In the genomic region with DNA sequence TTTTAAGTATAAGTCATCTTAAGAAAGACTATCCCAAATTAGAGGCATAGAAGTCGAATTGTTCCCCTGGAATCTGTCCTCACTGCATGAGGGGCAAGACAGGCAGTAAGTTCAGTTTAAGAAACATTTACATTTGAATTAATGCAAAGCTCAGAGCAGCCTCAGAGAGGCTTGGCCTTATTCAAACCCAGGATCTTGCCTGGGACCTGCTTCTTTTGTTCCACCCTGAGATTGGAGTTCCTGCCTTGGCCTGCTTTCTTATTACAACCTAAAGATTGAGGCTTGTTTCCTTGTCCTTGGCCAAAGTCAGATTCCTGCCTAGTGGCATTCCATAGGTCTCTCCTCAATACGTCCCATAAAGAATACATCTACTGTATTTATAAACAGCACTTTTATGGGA, we compare ENCODE assay signal across 24 mouse cellular contexts. TPM values are rescaled to one million over a fixed set of nuclear protein-coding genes. Genes with fewer than 3 reads are reported as not detected.
"Had no signal": no experiment of that assay in that cellular context is flagged by ENCODE, and none has a peak within 500 bp of the region (broad histone marks: within the 10 kb centered on the region; RNA-seq: fewer than 3 reads in every experiment).

No protein-coding gene starts in this region.

- H3K36me3 ChIP-seq: lung, embryonic 15.5 days; midbrain, embryonic 13.5 days; midbrain, embryonic 15.5 days; neural tube, embryonic 12.5 days; stomach, embryonic 15.5 days had no signal

- H3K4me3 ChIP-seq: lung, embryonic 15.5 days; megakaryocyte, embryonic 14.5 days; midbrain, embryonic 13.5 days; midbrain, embryonic 15.5 days; neural tube, embryonic 12.5 days; stomach, embryonic 15.5 days had no signal

- H3K9me3 ChIP-seq: lung, embryonic 15.5 days; midbrain, embryonic 15.5 days; stomach, embryonic 15.5 days had no signal

- H3K27me3 ChIP-seq: lung, embryonic 15.5 days; megakaryocyte, embryonic 14.5 days; midbrain, embryonic 13.5 days; midbrain, embryonic 15.5 days; neural tube, embryonic 12.5 days; stomach, embryonic 15.5 days had no signal

- H3K9ac ChIP-seq: lung, embryonic 15.5 days; midbrain, embryonic 13.5 days; midbrain, embryonic 15.5 days; neural tube, embryonic 12.5 days; stomach, embryonic 15.5 days had no signal

- H3K4me1 ChIP-seq: lung, embryonic 15.5 days; megakaryocyte, embryonic 14.5 days; midbrain, embryonic 13.5 days; midbrain, embryonic 15.5 days; neural tube, embryonic 12.5 days; stomach, embryonic 15.5 days had no signal

- H3K27ac ChIP-seq: lung, embryonic 15.5 days; macrophage; midbrain, embryonic 13.5 days; midbrain, embryonic 15.5 days; neural tube, embryonic 12.5 days; stomach, embryonic 15.5 days; stomach, postnatal 0 days had no signal

- DNase-seq: lung, adult 2 months; lung, postnatal 14 days; lung, postnatal 36 days; right cerebral cortex, postnatal 14 days; thymus, adult 2 months; thymus, postnatal 25 days; thymus, postnatal 4 days had no signal

RNA-seq across cellular contexts. Expression of a gene that starts 24.9 kb away (rescaled TPM):
- total RNA-seq: megakaryocyte progenitor cell, adult 5-6 weeks; monocyte, adult 5-6 weeks; neutrophil, adult 5-6 weeks had no signal
- polyA plus RNA-seq: lung, embryonic 15.5 days; lung, postnatal 0 days; macrophage; midbrain, embryonic 11.5 days; midbrain, postnatal 0 days; neural tube, embryonic 12.5 days; neural tube, embryonic 14.5 days; spleen, adult 2 months; stomach, embryonic 15.5 days; testis, adult 2 months; thymus, adult 2 months had no signal
